Mouse (Mus musculus) kidney, embryonic 16.5 days (tissue): Measurements from ENCODE around the gene Naip6. TPM values are rescaled to one million over a fixed set of nuclear protein-coding genes. Genes with fewer than 3 reads are reported as not detected.
"Not testable (repeated sequence)": the region's sequence is repeated elsewhere in the genome, so short reads cannot be mapped to it uniquely, and the experiment has no call there.

Experiments
- ATAC-seq: fragments of 200-750 bp; cut with Nextera tagmentation; 2 replicates; pipeline ENCODE4 v1.8.0; 2017; ENCODE audit warnings: moderate TSS enrichment; ENCODE audit not compliant: low FRiP score, low TSS enrichment
- H3K27ac ChIP-seq: fragments of 300-500 bp; sonication (generic); 2 replicates; pipeline ENCODE4 v1.5.1; 2014; ENCODE audit warnings: low read length
- H3K27me3 ChIP-seq: fragments of 300-500 bp; sonication (generic); 2 replicates; pipeline ENCODE4 v1.6.1; 2014; ENCODE audit warnings: low read length, control low read depth, mixed read lengths; ENCODE audit not compliant: insufficient read depth
- H3K36me3 ChIP-seq: fragments of 300-500 bp; sonication (generic); 2 replicates; pipeline ENCODE4 v1.6.1; 2014; ENCODE audit warnings: low read length, control low read depth, mixed read lengths; ENCODE audit not compliant: insufficient read depth
- H3K4me1 ChIP-seq: fragments of 300-500 bp; sonication (generic); 2 replicates; pipeline ENCODE4 v1.6.1; 2014; ENCODE audit warnings: low read length, control low read depth, mixed read lengths; ENCODE audit not compliant: insufficient read depth
- H3K4me2 ChIP-seq: fragments of 300-500 bp; sonication (generic); replicated peaks from 2 replicates; pipeline ENCODE4 v1.6.1; 2014; ENCODE audit warnings: low read depth, low read length
- H3K4me3 ChIP-seq: fragments of 300-500 bp; sonication (generic); 2 replicates; pipeline ENCODE4 v1.5.1; 2014; ENCODE audit warnings: mild to moderate bottlenecking, low read length
- H3K9ac ChIP-seq: fragments of 300-500 bp; sonication (generic); replicated peaks from 2 replicates; pipeline ENCODE4 v1.6.1; 2014; ENCODE audit warnings: low read length
- H3K9me3 ChIP-seq: fragments of 300-500 bp; sonication (generic); 2 replicates; pipeline ENCODE4 v1.6.1; 2016; ENCODE audit warnings: low read length, control low read depth
- WGBS: fragments of 180-500 bp; shearing (Covaris S2); extraction: QIAGEN DNeasy Blood & Tissue Kit; methylation state at CpG from one replicate; pipeline ENCODE4 v1.1.7; 2014; 5-methylcytosine and 5-hydroxymethylcytosine counted together
- polyA plus RNA-seq: library from polyadenylated mRNA; unstranded; fragments of >200 nt; fragmentation: Nextera tagmentation; extraction: Ambion mirVana; gene quantifications from 2 replicates; pipeline ENCODE4 v1.2.1, GENCODE M21; 2015

The Naip6 gene
- 0.19 and 0.26 TPM in 2 replicates for polyA plus RNA-seq

- H3K4me3 ChIP-seq, H3K9me3 ChIP-seq, H3K36me3 ChIP-seq, H3K27ac ChIP-seq, H3K9ac ChIP-seq, H3K4me2 ChIP-seq, H3K4me1 ChIP-seq, H3K27me3 ChIP-seq, ATAC-seq: not testable (repeated sequence)
- 75% methylated on average over 6 of the region's 6 CpGs for WGBS
Measured at GRCm38 (mm10) chr13:100317256-100317893, at the start of gene Naip6. Gene Naip6 (minus strand): TSS chr13:100317674.

- H3K27me3 ChIP-seq, H3K36me3 ChIP-seq, H3K4me1 ChIP-seq, H3K4me2 ChIP-seq, H3K9me3 ChIP-seq, H3K4me3 ChIP-seq, H3K9ac ChIP-seq: not testable (repeated sequence)
- peak; percentile 65; the same call in 1 of the 2 replicates for ATAC-seq
- 62% methylated on average over 2 of the region's 2 CpGs for WGBS
- peak overlapping the region; percentile 43; the same call in 1 of the 2 replicates for H3K27ac ChIP-seq
Measured at GRCm38 (mm10) chr13:100352315-100352714, 34.8 kb upstream of the Naip6 start.

GRCm38 (mm10) chr13:100349510-100350173, 32.2 kb upstream of the Naip6 start:
- ATAC-seq: not testable (repeated sequence)

GRCm38 (mm10) chr13:100341822-100342221, 24.3 kb upstream of the Naip6 start:
- Histone ChIP-seq H3K36me3 (no peaks in the 10 kb centered on the region), H3K9me3 (no peaks in the 10 kb centered on the region), H3K4me2 (no peak overlapping the region), H3K27ac (no peak overlapping the region), H3K27me3 (no peaks in the 10 kb centered on the region), H3K4me1 (no peaks in the 10 kb centered on the region), H3K4me3 (no peak overlapping the region), H3K9ac (no peak overlapping the region)
- no peak for ATAC-seq
- 75% methylated on average over 2 of the region's 2 CpGs for WGBS

More at GRCm38 (mm10) chr13:100349510-100350173, 32.2 kb upstream of the Naip6 start:
- H3K27me3 ChIP-seq, H3K4me2 ChIP-seq, H3K9ac ChIP-seq, H3K4me3 ChIP-seq, H3K9me3 ChIP-seq, H3K4me1 ChIP-seq, H3K36me3 ChIP-seq, H3K27ac ChIP-seq: not testable (repeated sequence)
- 92% methylated on average over 1 of the region's 2 CpGs for WGBS

GRCm38 (mm10) chr13:100331728-100332127, 14.3 kb upstream of the Naip6 start:
- not testable (repeated sequence) for ATAC-seq
- WGBS: 36% methylated on average over 5 of the region's 5 CpGs

GRCm38 (mm10) chr13:100328899-100329298, 11.4 kb upstream of the Naip6 start:
- not testable (repeated sequence) for H3K4me2 ChIP-seq, ATAC-seq, H3K4me3 ChIP-seq, H3K9me3 ChIP-seq, H3K27me3 ChIP-seq, H3K27ac ChIP-seq, H3K36me3 ChIP-seq, H3K4me1 ChIP-seq, H3K9ac ChIP-seq
- WGBS: 17% methylated on average over 1 of the region's 1 CpGs

More at GRCm38 (mm10) chr13:100331728-100332127, 14.3 kb upstream of the Naip6 start:
- not testable (repeated sequence) for H3K36me3 ChIP-seq, H3K4me2 ChIP-seq, H3K4me3 ChIP-seq, H3K27me3 ChIP-seq, H3K4me1 ChIP-seq, H3K9me3 ChIP-seq, H3K9ac ChIP-seq, H3K27ac ChIP-seq

- H3K36me3 ChIP-seq, H3K27me3 ChIP-seq, ATAC-seq, H3K9ac ChIP-seq, H3K9me3 ChIP-seq, H3K4me1 ChIP-seq, H3K27ac ChIP-seq, H3K4me2 ChIP-seq, H3K4me3 ChIP-seq: not testable (repeated sequence)
- WGBS: 60% methylated on average over 2 of the region's 2 CpGs
Measured at GRCm38 (mm10) chr13:100328029-100328428, 10.6 kb upstream of the Naip6 start.

- not testable (repeated sequence) for H3K4me1 ChIP-seq, H3K36me3 ChIP-seq, H3K9ac ChIP-seq, H3K27me3 ChIP-seq, ATAC-seq, H3K4me3 ChIP-seq, H3K27ac ChIP-seq, H3K4me2 ChIP-seq, H3K9me3 ChIP-seq
- WGBS: 85% methylated on average over 3 of the region's 3 CpGs
Measured at GRCm38 (mm10) chr13:100322266-100322837, 4.9 kb upstream of the Naip6 start.

- Histone ChIP-seq H3K27me3 (no peaks in the 10 kb centered on the region), H3K27ac (no peak overlapping the region), H3K36me3 (no peaks in the 10 kb centered on the region), H3K4me3 (no peak overlapping the region), H3K4me1 (no peaks in the 10 kb centered on the region), H3K9ac (no peak overlapping the region), H3K9me3 (no peaks in the 10 kb centered on the region), H3K4me2 (no peak overlapping the region)
- ATAC-seq: no peak
- 79% methylated on average over 1 of the region's 1 CpGs for WGBS
Measured at GRCm38 (mm10) chr13:100284611-100285010, 32.9 kb downstream of the Naip6 start.
